Mouse (Mus musculus) embryonic facial prominence, embryonic 11.5 days (tissue): ENCODE measurements at regions not wholly inside any gene's neighbourhood (a gene's known extent, or its start where the extent isn't known, plus 50 kb on each side); places are given as distances from the start of the nearest gene placed in this dataset.

Experiments
- ATAC-seq: fragments of 200-750 bp; cut with Nextera tagmentation; replicated peaks from 2 replicates; pipeline ENCODE4 v1.8.0; 2017; ENCODE audit warnings: low read depth; ENCODE audit not compliant: insufficient number of reproducible peaks, low FRiP score, low TSS enrichment
- DNase-seq: peaks from one replicate; pipeline ENCODE4 v3.0.0-alpha.2; 2015; ENCODE audit warnings: low spot score
- H3K27ac ChIP-seq: fragments of 300-500 bp; sonication (generic); replicated peaks from 2 replicates; pipeline ENCODE4 v1.5.1; 2014; ENCODE audit warnings: mild to moderate bottlenecking, low read depth, low read length, control low read depth
- H3K27me3 ChIP-seq: fragments of 300-500 bp; sonication (generic); 2 replicates; pipeline ENCODE4 v1.6.1; 2014; ENCODE audit warnings: mild to moderate bottlenecking, low read length, moderate library complexity, mixed read lengths; ENCODE audit not compliant: control insufficient read depth, insufficient read depth
- H3K36me3 ChIP-seq: fragments of 300-500 bp; sonication (generic); replicated peaks from 2 replicates; pipeline ENCODE4 v1.6.1; 2014; ENCODE audit warnings: low read depth, mild to moderate bottlenecking, low read length, moderate library complexity, mixed read lengths; ENCODE audit not compliant: control insufficient read depth, insufficient read depth
- H3K4me1 ChIP-seq: fragments of 300-500 bp; sonication (generic); 2 replicates; pipeline ENCODE4 v1.6.1; 2014; ENCODE audit warnings: low read length, mixed read lengths; ENCODE audit not compliant: control insufficient read depth, insufficient read depth
- H3K4me2 ChIP-seq: fragments of 300-500 bp; sonication (generic); 2 replicates; pipeline ENCODE4 v1.6.1; 2014; ENCODE audit warnings: low read depth, mild to moderate bottlenecking, control low read depth, low read length, moderate library complexity
- H3K4me3 ChIP-seq: fragments of 300-500 bp; sonication (generic); 2 replicates; pipeline ENCODE4 v1.5.1; 2014; ENCODE audit warnings: low read depth, low read length, control low read depth
- H3K9ac ChIP-seq: fragments of 300-500 bp; sonication (generic); replicated peaks from 2 replicates; pipeline ENCODE4 v1.6.1; 2014; ENCODE audit warnings: mild to moderate bottlenecking, control low read depth, low read length
- H3K9me3 ChIP-seq: fragments of 300-500 bp; sonication (generic); replicated peaks from 2 replicates; pipeline ENCODE4 v1.6.1; 2016; ENCODE audit warnings: mild to moderate bottlenecking, low read length, inconsistent platforms, mixed read lengths; ENCODE audit not compliant: control insufficient read depth
- WGBS: fragments of 180-500 bp; shearing (Covaris S2); extraction: QIAGEN DNeasy Blood & Tissue Kit; methylation state at CpG from one replicate; pipeline ENCODE4 v1.1.7; 2014; 5-methylcytosine and 5-hydroxymethylcytosine counted together

DNA sequence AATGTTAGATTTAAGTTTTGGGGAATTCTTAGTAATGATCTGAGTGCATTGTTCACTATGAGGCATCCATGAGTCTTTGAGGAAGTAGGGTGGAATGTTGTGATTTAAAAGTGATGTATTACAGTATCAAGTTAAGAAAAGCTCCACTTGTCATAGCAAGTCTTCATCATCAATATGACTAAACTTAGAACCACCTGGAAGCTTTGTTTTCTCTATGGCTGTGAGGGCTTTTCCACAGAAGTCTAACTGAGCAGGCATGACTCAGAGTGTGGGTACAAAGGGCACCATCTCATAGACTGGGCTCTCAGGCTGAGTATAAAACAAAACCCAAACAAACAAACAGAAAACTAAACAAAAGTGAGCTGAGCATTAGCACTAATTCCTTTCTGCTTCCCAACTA, 112.4 kb upstream of the Nova1 start:
- Histone ChIP-seq H3K4me2 (no peak overlapping the region), H3K9me3 (no peaks in the 10 kb centered on the region), H3K27ac (no peak overlapping the region), H3K9ac (no peak overlapping the region), H3K4me1 (no peaks in the 10 kb centered on the region), H3K4me3 (no peak overlapping the region), H3K27me3 (no peaks in the 10 kb centered on the region), H3K36me3 (no peaks in the 10 kb centered on the region)
- DNase-seq (no peak), ATAC-seq (no peak)

GRCm38 (mm10) chr12:46917286-46917685, 98.6 kb upstream of the Nova1 start:
- Histone ChIP-seq H3K9me3 (no peaks in the 10 kb centered on the region), H3K9ac (no peak overlapping the region), H3K4me3 (no peak overlapping the region), H3K36me3 (no peaks in the 10 kb centered on the region), H3K4me2 (no peak overlapping the region), H3K27me3 (no peaks in the 10 kb centered on the region), H3K4me1 (no peaks in the 10 kb centered on the region), H3K27ac (no peak overlapping the region)
- DNase-seq (no peak), ATAC-seq (no peak)
- WGBS = 72% methylated on average over 4 of the region's 4 CpGs

GRCm38 (mm10) chr12:46878164-46878563, 59.4 kb upstream of the Nova1 start:
- Histone ChIP-seq H3K4me1 (no peaks in the 10 kb centered on the region), H3K27ac (no peak overlapping the region), H3K4me2 (no peak overlapping the region), H3K9me3 (no peaks in the 10 kb centered on the region), H3K27me3 (no peaks in the 10 kb centered on the region), H3K9ac (no peak overlapping the region), H3K4me3 (no peak overlapping the region), H3K36me3 (no peaks in the 10 kb centered on the region)
- ATAC-seq = no peak
- 91% methylated on average over 3 of the region's 3 CpGs for WGBS
- DNase-seq = no peak

- Histone ChIP-seq H3K4me2 (no peak overlapping the region), H3K4me3 (no peak overlapping the region), H3K27me3 (no peaks in the 10 kb centered on the region), H3K36me3 (no peaks in the 10 kb centered on the region), H3K27ac (no peak overlapping the region), H3K9me3 (no peaks in the 10 kb centered on the region), H3K9ac (no peak overlapping the region), H3K4me1 (no peaks in the 10 kb centered on the region)
- DNase-seq (no peak), ATAC-seq (no peak)
- 87% methylated on average over 2 of the region's 2 CpGs for WGBS
Observed at GRCm38 (mm10) chr12:46870130-46870529, 51.4 kb upstream of the Nova1 start.
